Mouse (Mus musculus) intestine, embryonic 16.5 days (tissue): ENCODE measurements around the gene Cdk14. TPM values are rescaled to one million over a fixed set of nuclear protein-coding genes. Genes with fewer than 3 reads are reported as not detected.

ENCODE experiments used
- ATAC-seq: fragments of 200-750 bp; cut with Nextera tagmentation; 2 replicates; pipeline ENCODE4 v1.8.0; 2017; ENCODE audit warnings: moderate TSS enrichment, moderate library complexity
- H3K27ac ChIP-seq: fragments of 300-500 bp; sonication (generic); 2 replicates; pipeline ENCODE4 v1.5.1; 2014; ENCODE audit warnings: mild to moderate bottlenecking, low read length
- H3K27me3 ChIP-seq: fragments of 300-500 bp; sonication (generic); replicated peaks from 2 replicates; pipeline ENCODE4 v1.6.1; 2014; ENCODE audit warnings: low read length, control low read depth, mixed read lengths; ENCODE audit not compliant: control insufficient read depth, insufficient read depth
- H3K36me3 ChIP-seq: fragments of 300-500 bp; sonication (generic); 2 replicates; pipeline ENCODE4 v1.6.1; 2014; ENCODE audit warnings: low read length, control low read depth; ENCODE audit not compliant: control insufficient read depth, insufficient read depth
- H3K4me1 ChIP-seq: fragments of 300-500 bp; sonication (generic); 2 replicates; pipeline ENCODE4 v1.6.1; 2014; ENCODE audit warnings: low read length, control low read depth, mixed read lengths; ENCODE audit not compliant: control insufficient read depth, insufficient read depth
- H3K4me2 ChIP-seq: fragments of 300-500 bp; sonication (generic); 2 replicates; pipeline ENCODE4 v1.6.1; 2014; ENCODE audit warnings: low read depth, low read length, control low read depth
- H3K4me3 ChIP-seq: fragments of 300-500 bp; sonication (generic); 2 replicates; pipeline ENCODE4 v1.5.1; 2014; ENCODE audit warnings: mild to moderate bottlenecking, low read length
- H3K9ac ChIP-seq: fragments of 300-500 bp; sonication (generic); 2 replicates; pipeline ENCODE4 v1.6.1; 2014; ENCODE audit warnings: low read depth, low read length
- H3K9me3 ChIP-seq: fragments of 300-500 bp; sonication (generic); 2 replicates; pipeline ENCODE4 v1.6.1; 2016; ENCODE audit warnings: low read length, control low read depth; ENCODE audit not compliant: control insufficient read depth
- WGBS: fragments of 180-500 bp; shearing (Covaris S2); extraction: QIAGEN DNeasy Blood & Tissue Kit; methylation state at CpG from one replicate; pipeline ENCODE4 v1.1.7; 2014; 5-methylcytosine and 5-hydroxymethylcytosine counted together
- polyA plus RNA-seq: library from polyadenylated mRNA; unstranded; fragments of >200 nt; fragmentation: Nextera tagmentation; extraction: Ambion mirVana; gene quantifications from 2 replicates; pipeline ENCODE4 v1.2.1, GENCODE M21; 2015

The Cdk14 gene
- polyA plus RNA-seq, 1 experiment from 2014 or later: 8.9 TPM

DNA sequence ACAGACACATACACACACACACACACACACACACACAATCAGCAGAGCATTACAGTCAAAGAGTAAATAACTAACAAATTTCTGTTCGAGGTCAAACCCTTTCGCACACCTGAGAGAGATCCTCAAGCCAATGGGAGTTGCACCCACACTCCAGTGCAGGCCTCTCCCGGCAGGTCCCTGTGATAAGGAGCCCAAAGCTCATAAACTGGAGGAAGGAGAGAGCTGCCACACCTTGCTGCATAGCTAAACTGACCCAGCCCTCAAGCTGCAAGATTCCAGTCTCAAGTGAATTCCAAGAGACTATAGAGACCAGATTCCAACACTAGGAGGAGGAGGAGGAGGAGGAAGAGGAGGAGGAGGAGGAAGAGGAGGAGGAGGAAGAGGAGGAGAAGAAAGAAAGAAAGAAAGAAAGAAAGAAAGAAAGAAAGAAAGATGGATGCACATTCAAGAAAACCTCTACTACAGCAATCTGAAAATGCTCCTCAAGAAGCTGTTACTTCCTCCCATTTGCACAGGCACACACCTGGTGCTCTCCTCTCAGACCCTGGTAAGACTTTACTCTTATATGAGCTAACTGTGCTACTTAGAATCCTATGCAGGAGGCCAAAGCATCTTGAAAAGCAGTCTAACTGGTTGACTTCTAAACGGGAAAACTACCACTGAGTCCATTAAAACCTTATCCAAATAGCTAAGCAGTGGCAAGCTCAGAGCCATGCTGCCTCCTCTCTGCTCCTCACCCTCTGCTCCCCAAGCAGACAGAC is 49.6 kb downstream of the Cdk14 start:
- ATAC-seq: peak; percentile 87
- Histone ChIP-seq H3K27ac (0 out of 2 replicates have a peak overlapping the region, but pooled peaks have one; percentile 2), H3K4me1 (0 out of 2 replicates have a peak, but pooled peaks cover 8% of the 10 kb centered on the region), H3K27me3 (no peaks in the 10 kb centered on the region), H3K36me3 (no peaks in the 10 kb centered on the region), H3K9me3 (no peaks in the 10 kb centered on the region), H3K4me2 (no peak overlapping the region), H3K9ac (no peak overlapping the region), H3K4me3 (no peak overlapping the region)
- 62% methylated on average over 4 of the region's 4 CpGs for WGBS

DNA sequence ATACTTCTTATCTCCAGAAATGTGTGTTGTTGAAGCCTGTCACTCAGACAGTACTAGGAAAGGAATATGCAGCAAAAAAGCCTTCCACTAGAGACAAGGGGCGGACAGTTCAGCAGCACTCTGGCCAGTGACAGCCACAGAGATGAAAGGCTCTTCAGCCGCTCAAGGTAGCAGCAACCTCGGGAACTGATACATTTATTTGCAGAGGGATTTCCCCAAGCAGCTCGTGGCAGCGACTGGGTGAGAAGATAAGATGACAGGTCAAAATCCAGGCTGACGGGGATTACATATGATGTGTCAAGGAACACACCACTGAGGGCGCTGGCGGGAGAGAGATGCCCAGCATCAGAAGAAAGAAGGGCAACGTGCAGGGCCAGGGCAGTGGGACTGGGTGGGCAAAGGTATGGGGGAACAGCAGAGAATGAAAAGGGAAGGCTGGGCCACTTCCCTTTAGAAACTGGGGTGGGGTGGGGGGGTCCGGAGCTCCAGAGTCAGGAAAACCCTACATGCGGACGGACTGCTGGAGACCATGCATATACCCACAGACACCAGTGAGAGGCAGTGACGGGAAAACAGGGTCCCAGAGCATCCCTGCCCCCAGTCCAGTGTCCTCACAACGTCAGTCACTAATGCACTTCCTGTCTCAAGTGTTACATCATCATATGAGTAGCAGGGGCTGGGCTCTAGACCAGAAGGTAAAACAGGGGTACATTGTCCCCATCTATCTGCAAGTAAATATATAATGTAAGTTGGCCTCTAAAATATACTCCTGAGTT is 51.5 kb downstream of the Cdk14 start:
- Histone ChIP-seq H3K4me3 (no peak overlapping the region), H3K4me1 (0 out of 2 replicates have a peak, but pooled peaks cover 8% of the 10 kb centered on the region)
- peak; percentile 75 for ATAC-seq

GRCm38 (mm10) chr5:5367550-5367949 is 52.6 kb downstream of the Cdk14 start:
- Histone ChIP-seq H3K9me3 (no peaks in the 10 kb centered on the region), H3K27ac (no peak overlapping the region), H3K4me3 (no peak overlapping the region), H3K4me2 (no peak overlapping the region), H3K9ac (no peak overlapping the region), H3K36me3 (no peaks in the 10 kb centered on the region), H3K4me1 (0 out of 2 replicates have a peak, but pooled peaks cover 8% of the 10 kb centered on the region), H3K27me3 (no peaks in the 10 kb centered on the region)
- WGBS: 86% methylated on average over 8 of the region's 8 CpGs
- no peak for ATAC-seq

More for the DNA sequence above, 51.5 kb downstream of the Cdk14 start:
- Histone ChIP-seq H3K4me2 (no peak overlapping the region; the same call in 1 of the 2 replicates), H3K9ac (no peak overlapping the region), H3K36me3 (no peaks in the 10 kb centered on the region), H3K9me3 (no peaks in the 10 kb centered on the region), H3K27ac (no peak overlapping the region), H3K27me3 (no peaks in the 10 kb centered on the region)
- WGBS: 57% methylated on average over 14 of the region's 14 CpGs

DNA sequence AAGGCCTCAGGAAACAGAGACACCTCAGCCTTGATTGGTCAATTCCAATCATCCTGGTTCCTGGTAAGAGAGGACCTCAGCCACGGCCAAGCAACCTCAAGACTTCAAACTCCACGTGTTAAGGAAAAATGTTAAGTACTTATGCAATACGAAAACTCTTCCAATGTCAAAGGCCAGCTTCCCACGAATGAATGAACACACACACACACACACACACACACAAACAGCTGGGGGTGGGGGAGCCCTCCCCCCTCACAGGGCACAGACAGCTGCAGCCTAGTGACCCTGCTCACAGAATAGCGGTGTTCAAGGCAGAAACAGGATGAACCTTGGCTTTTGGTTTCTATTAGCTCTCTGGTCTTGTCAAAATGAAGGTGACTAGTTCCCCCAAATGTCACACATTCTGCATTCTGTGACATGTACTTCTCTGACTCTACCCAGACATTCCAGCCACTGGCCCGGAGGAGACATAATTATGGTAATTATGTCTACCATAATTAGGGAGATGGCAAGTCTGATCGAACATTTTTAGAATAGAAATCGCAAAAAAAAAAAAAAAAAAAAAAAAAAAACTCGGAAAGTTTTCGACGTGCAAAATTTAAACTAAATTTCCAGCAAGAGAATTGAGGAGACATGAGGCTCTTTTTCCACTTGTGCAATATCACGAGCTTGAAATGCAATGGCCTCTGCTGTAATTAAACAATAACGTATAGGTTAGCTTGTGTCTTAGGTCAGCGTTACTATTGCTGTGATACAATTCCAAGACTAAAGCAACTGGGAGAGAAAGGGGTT is 54.6 kb downstream of the Cdk14 start:
- Histone ChIP-seq H3K27ac (no peak overlapping the region), H3K36me3 (no peaks in the 10 kb centered on the region), H3K9me3 (no peaks in the 10 kb centered on the region), H3K4me1 (peaks cover 5% of the 10 kb centered on the region), H3K4me3 (no peak overlapping the region), H3K27me3 (no peaks in the 10 kb centered on the region), H3K4me2 (no peak overlapping the region), H3K9ac (no peak overlapping the region)
- WGBS: 81% methylated on average over 14 of the region's 14 CpGs
- no peak for ATAC-seq

- WGBS: 100% methylated on average over 3 of the region's 3 CpGs
These were observed 58.4 kb downstream of the Cdk14 start for GRCm38 (mm10) chr5:5361684-5362083.

GRCm38 (mm10) chr5:5360338-5360737 is 59.8 kb downstream of the Cdk14 start:
- no peak overlapping the region; the same call in 1 of the 2 replicates for H3K27ac ChIP-seq
- H3K4me1 ChIP-seq: peaks cover 4% of the 10 kb centered on the region
- no peak overlapping the region for H3K4me2 ChIP-seq
- no peaks in the 10 kb centered on the region for H3K9me3 ChIP-seq
- WGBS: 80% methylated on average over 5 of the region's 5 CpGs
- no peak overlapping the region for H3K9ac ChIP-seq
- no peak for ATAC-seq
- no peaks in the 10 kb centered on the region for H3K27me3 ChIP-seq
- no peak overlapping the region for H3K4me3 ChIP-seq
- no peaks in the 10 kb centered on the region for H3K36me3 ChIP-seq

More at GRCm38 (mm10) chr5:5361684-5362083, 58.4 kb downstream of the Cdk14 start:
- Histone ChIP-seq H3K9me3 (no peaks in the 10 kb centered on the region), H3K4me1 (peaks cover 4% of the 10 kb centered on the region), H3K4me2 (no peak overlapping the region), H3K27ac (no peak overlapping the region), H3K36me3 (no peaks in the 10 kb centered on the region), H3K4me3 (no peak overlapping the region), H3K9ac (no peak overlapping the region), H3K27me3 (no peaks in the 10 kb centered on the region)
- no peak for ATAC-seq

- Histone ChIP-seq H3K27me3 (no peaks in the 10 kb centered on the region), H3K36me3 (no peaks in the 10 kb centered on the region), H3K9me3 (no peaks in the 10 kb centered on the region), H3K27ac (0 out of 2 replicates have a peak overlapping the region, but pooled peaks have one; percentile 1), H3K4me1 (peaks cover 4% of the 10 kb centered on the region), H3K4me3 (no peak overlapping the region), H3K4me2 (no peak overlapping the region), H3K9ac (no peak overlapping the region)
- 31% methylated on average over 3 of the region's 3 CpGs for WGBS
- peak; percentile 52; the same call in 1 of the 2 replicates for ATAC-seq
These were observed 60.2 kb downstream of the Cdk14 start for GRCm38 (mm10) chr5:5359915-5360314.

DNA sequence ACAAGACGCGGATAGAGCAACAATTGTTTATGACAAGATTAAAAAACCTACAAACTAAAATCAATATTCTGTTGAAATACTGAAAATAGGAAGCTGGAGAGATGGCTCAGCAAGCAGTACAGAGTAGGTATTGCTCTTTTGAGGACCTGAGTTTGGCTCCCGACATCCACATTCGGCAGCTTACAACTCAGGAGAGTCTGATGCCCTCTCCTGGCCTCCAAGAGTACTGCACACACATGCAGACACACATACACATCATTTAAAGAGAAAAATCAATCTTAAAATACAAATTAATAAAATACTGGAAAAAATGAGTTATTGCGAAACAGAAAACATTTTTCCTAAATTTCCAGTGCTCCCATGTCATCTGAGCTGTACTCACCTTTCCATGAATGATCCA is 60.7 kb downstream of the Cdk14 start:
- 96% methylated on average over 5 of the region's 5 CpGs for WGBS
- ATAC-seq: no peak
- H3K27ac ChIP-seq: no peak overlapping the region

More for the DNA sequence above, 60.7 kb downstream of the Cdk14 start:
- Histone ChIP-seq H3K4me1 (peaks cover 4% of the 10 kb centered on the region), H3K9ac (no peak overlapping the region), H3K27me3 (no peaks in the 10 kb centered on the region), H3K4me3 (no peak overlapping the region), H3K9me3 (no peaks in the 10 kb centered on the region), H3K36me3 (no peaks in the 10 kb centered on the region), H3K4me2 (no peak overlapping the region)
